Mouse (Mus musculus): ENCODE measurements at regions not wholly inside any gene's neighbourhood (a gene's known extent, or its start where the extent isn't known, plus 50 kb on each side); places are given as distances from the start of the nearest gene placed in this dataset.
A peak's percentile ranks its signal among the peaks of the same experiment; 100 is the strongest.

DNA sequence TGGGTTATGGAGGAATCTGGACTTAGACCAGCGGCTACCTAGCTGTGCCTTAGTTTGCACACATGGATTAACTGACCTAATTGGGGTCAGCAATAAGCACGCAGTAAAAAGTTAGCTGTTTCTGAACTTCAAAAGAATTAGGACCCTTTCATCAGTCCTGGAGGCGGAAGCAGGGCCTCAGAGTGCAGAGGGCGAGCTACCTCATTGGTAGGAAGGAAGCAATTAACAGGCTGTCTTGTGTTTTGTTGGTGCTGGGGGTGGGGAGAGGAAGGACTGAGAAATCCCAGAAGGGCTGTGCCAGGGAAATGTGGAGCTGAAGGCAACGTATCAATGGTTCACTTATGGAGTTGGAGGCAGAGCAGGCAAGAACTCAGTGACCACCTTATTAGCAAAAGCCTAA is 119.5 kb upstream of the Fndc3a start:
- Histone ChIP-seq H3K9ac (ENCODE audit: low read depth, low read length) (no peak overlapping the region), H3K27ac (no peak overlapping the region), H3K4me1 (ENCODE audit: control insufficient read depth, insufficient read depth, low read length) (no peaks in the 10 kb centered on the region), H3K4me3 (no peak overlapping the region), H3K27me3 (ENCODE audit: control insufficient read depth, insufficient read depth, low read length) (no peaks in the 10 kb centered on the region), H3K36me3 (ENCODE audit: control insufficient read depth, insufficient read depth, low read length) (no peaks in the 10 kb centered on the region), H3K79me2 (replicated peaks; ENCODE audit: control insufficient read depth, insufficient read depth, low read length) (no peaks in the 10 kb centered on the region)
- WGBS, result 44% methylated on average over 5 of the region's 5 CpGs
- intact Hi-C loops (cut with DNase I), result no loop called here
- TF ChIP-seq CTCF (IDR thresholded peaks at IDR 0.05) (no peak), POLR2A (IDR thresholded peaks at IDR 0.05; ENCODE audit: insufficient read depth, low read depth, low read length) (no peak)
- DNase-seq, result no peak

DNA sequence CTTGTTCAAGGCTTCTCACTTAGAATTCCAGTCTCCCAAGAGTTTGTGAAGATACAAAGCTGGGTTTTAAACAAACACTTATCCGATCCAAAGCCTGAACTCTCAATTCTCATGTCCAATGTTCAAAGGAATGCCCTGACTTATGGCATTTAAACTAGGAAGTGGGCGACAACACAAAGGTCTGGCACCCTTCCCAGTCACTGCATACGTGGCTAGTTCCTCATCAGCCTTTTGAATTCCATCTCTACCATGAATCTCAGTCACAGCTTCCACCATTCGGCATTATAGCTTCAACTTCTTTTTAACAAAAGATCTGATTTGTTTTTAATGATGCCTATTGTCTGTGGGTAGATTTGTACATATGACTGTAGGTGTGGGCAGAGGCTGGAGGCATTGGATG is 115.7 kb upstream of the Fndc3a start:
- no peaks in the 10 kb centered on the region for H3K36me3 ChIP-seq (ENCODE audit: control insufficient read depth, insufficient read depth, low read length)
- no peaks in the 10 kb centered on the region for H3K4me1 ChIP-seq (ENCODE audit: control insufficient read depth, insufficient read depth, low read length)
- peak in 1 of 2 experiments; percentile 11 for DNase-seq
- H3K27me3 ChIP-seq (ENCODE audit: control insufficient read depth, insufficient read depth, low read length), result no peaks in the 10 kb centered on the region
- H3K79me2 ChIP-seq (replicated peaks; ENCODE audit: control insufficient read depth, insufficient read depth, low read length), result no peaks in the 10 kb centered on the region
- no peak overlapping the region for H3K9ac ChIP-seq (ENCODE audit: low read depth, low read length)
- TF ChIP-seq EP300 (IDR thresholded peaks at IDR 0.05; ENCODE audit: insufficient read depth, low read depth, low read length), result no peak
- no peak for TF ChIP-seq POLR2A (IDR thresholded peaks at IDR 0.05; ENCODE audit: insufficient read depth, low read depth, low read length)
- TF ChIP-seq CTCF (IDR thresholded peaks at IDR 0.05), result no peak
- H3K4me3 ChIP-seq, result no peak overlapping the region
- intact Hi-C loops (cut with DNase I), result no loop called here
- no peak overlapping the region for H3K27ac ChIP-seq
- WGBS, result 32% methylated on average over 4 of the region's 4 CpGs

DNA sequence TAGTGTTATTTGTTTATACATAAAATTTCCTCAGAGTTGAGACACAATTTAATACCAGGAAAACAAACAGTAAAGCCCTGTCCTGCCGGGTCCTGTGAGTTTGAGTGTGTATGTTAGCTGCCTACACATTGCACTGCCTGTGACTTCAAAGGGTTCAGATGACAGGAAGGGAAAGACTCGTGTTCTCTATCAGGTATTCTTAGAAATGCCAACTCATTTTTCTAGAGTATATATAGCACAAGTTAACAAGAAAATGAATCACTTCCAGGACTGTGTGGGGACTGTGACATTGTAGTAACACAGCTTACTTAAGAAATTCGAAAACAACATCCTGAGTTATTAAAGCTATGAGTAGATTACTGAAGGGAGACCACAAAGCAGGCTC is 112.4 kb upstream of the Fndc3a start:
- no peaks in the 10 kb centered on the region for H3K27me3 ChIP-seq (ENCODE audit: control insufficient read depth, insufficient read depth, low read length)
- TF ChIP-seq EP300 (IDR thresholded peaks at IDR 0.05; ENCODE audit: insufficient read depth, low read depth, low read length), result no peak
- TF ChIP-seq CTCF (IDR thresholded peaks at IDR 0.05), result no peak
- TF ChIP-seq POLR2A (IDR thresholded peaks at IDR 0.05; ENCODE audit: insufficient read depth, low read depth, low read length), result no peak
- no peak overlapping the region for H3K27ac ChIP-seq
- no peaks in the 10 kb centered on the region for H3K79me2 ChIP-seq (replicated peaks; ENCODE audit: control insufficient read depth, insufficient read depth, low read length)
- WGBS, result 16% methylated on average over 3 of the region's 3 CpGs
- no peaks in the 10 kb centered on the region for H3K36me3 ChIP-seq (ENCODE audit: control insufficient read depth, insufficient read depth, low read length)
- no peak for DNase-seq
- intact Hi-C loops (cut with DNase I), result no loop called here
- H3K9ac ChIP-seq (ENCODE audit: low read depth, low read length), result no peak overlapping the region
- no peak overlapping the region for H3K4me3 ChIP-seq
- H3K4me1 ChIP-seq (ENCODE audit: control insufficient read depth, insufficient read depth, low read length), result no peaks in the 10 kb centered on the region

DNA sequence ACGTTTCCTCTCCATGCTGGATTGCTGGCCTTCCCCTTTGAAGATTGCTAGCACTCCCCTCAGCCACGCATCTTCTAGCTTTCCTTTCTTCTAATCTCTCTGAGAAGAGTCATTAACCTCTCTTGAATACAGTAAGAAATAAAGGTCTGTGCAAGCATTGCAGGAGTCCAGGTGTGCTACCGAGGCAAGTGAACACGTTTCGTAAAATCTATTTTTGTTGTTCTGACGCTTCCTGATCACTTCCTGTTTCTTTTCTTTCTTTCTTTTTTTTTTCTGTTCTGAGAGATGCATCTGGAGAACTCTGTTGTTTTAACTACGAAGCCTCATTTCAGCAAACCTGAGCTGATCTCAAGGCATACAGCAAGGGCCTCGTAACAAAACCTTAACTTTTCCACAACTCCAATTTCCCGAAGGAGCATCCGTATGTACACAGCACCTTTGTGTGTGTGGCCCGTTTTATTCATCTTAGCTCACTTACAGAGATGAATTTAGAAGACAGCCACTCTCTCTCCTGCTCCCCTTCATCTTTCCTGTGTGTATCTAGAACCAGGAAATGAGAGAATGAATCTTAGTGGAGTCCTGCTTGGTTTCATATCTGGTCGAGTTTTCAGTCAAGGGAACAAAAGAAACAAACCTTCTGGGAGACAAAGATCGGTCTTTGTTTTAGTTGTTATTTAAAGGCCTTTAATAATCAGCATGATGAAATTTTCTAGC is 111.9 kb upstream of the Fndc3a start:
- Histone ChIP-seq H3K36me3 (ENCODE audit: control insufficient read depth, insufficient read depth, low read length) (no peaks in the 10 kb centered on the region), H3K27ac (no peak overlapping the region), H3K27me3 (ENCODE audit: control insufficient read depth, insufficient read depth, low read length) (no peaks in the 10 kb centered on the region), H3K4me3 (no peak overlapping the region), H3K79me2 (replicated peaks; ENCODE audit: control insufficient read depth, insufficient read depth, low read length) (no peaks in the 10 kb centered on the region), H3K4me1 (ENCODE audit: control insufficient read depth, insufficient read depth, low read length) (no peaks in the 10 kb centered on the region), H3K9ac (ENCODE audit: low read depth, low read length) (no peak overlapping the region)
- TF ChIP-seq EP300 (IDR thresholded peaks at IDR 0.05; ENCODE audit: insufficient read depth, low read depth, low read length) (no peak), POLR2A (IDR thresholded peaks at IDR 0.05; ENCODE audit: insufficient read depth, low read depth, low read length) (no peak), CTCF (IDR thresholded peaks at IDR 0.05) (no peak)
- 52% methylated on average over 13 of the region's 13 CpGs for WGBS
- no peak for DNase-seq
- intact Hi-C loops (cut with DNase I), result no loop called here

DNA sequence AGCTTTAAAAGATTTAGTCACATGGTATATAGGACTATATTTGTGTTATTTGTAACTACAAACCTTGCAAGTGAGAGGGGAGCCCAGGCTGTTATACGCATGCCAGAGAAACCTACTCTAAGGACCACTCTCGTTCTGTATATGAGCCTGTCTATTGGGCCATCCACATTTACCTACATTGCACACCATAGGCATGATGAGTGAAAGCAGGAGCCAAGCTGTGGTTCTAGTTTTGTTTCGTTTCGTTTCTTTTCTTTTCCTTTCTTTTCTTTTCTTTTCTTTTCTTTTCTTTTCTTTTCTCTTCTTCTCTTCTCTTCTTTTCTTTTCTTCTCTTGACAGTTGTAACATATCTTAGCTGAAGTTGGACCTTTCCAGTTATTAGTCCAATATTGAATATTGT is 109.2 kb upstream of the Fndc3a start:
- 92% methylated on average over 4 of the region's 4 CpGs for WGBS
- no peaks in the 10 kb centered on the region for H3K79me2 ChIP-seq (replicated peaks; ENCODE audit: control insufficient read depth, insufficient read depth, low read length)
- no peak overlapping the region for H3K9ac ChIP-seq (ENCODE audit: low read depth, low read length)
- no peaks in the 10 kb centered on the region for H3K27me3 ChIP-seq (ENCODE audit: control insufficient read depth, insufficient read depth, low read length)
- H3K36me3 ChIP-seq (ENCODE audit: control insufficient read depth, insufficient read depth, low read length), result no peaks in the 10 kb centered on the region
- no peak overlapping the region for H3K27ac ChIP-seq
- H3K4me1 ChIP-seq (ENCODE audit: control insufficient read depth, insufficient read depth, low read length), result no peaks in the 10 kb centered on the region
- TF ChIP-seq EP300 (IDR thresholded peaks at IDR 0.05; ENCODE audit: insufficient read depth, low read depth, low read length) (no peak), CTCF (IDR thresholded peaks at IDR 0.05) (no peak), POLR2A (IDR thresholded peaks at IDR 0.05; ENCODE audit: insufficient read depth, low read depth, low read length) (no peak)
- intact Hi-C loops (cut with DNase I), result no loop called here
- H3K4me3 ChIP-seq, result no peak overlapping the region
- no peak for DNase-seq

DNA sequence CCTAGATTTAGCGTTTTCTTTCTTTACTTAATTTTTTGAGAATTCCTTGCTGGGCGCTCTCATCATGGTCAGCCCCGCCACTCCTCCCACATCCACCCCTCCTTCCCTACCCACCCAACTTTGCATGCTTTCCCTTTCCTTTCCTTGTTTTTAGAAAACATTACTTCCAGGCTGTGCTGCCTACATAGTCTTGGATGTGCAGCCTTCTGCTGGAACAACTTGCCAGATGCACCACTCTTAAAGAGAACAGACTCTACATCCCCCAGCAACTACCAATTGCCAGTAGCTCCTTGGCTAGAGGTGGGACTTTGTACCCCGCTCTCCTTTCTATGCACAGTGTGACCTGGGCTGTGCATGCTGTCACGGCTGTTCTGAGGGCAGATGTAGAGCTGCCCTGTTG is 108.0 kb upstream of the Fndc3a start:
- TF ChIP-seq EP300 (IDR thresholded peaks at IDR 0.05; ENCODE audit: insufficient read depth, low read depth, low read length) (no peak), CTCF (IDR thresholded peaks at IDR 0.05) (no peak), POLR2A (IDR thresholded peaks at IDR 0.05; ENCODE audit: insufficient read depth, low read depth, low read length) (no peak)
- Histone ChIP-seq H3K9ac (ENCODE audit: low read depth, low read length) (no peak overlapping the region), H3K36me3 (ENCODE audit: control insufficient read depth, insufficient read depth, low read length) (no peaks in the 10 kb centered on the region), H3K27me3 (ENCODE audit: control insufficient read depth, insufficient read depth, low read length) (no peaks in the 10 kb centered on the region), H3K27ac (no peak overlapping the region), H3K79me2 (replicated peaks; ENCODE audit: control insufficient read depth, insufficient read depth, low read length) (no peaks in the 10 kb centered on the region), H3K4me1 (ENCODE audit: control insufficient read depth, insufficient read depth, low read length) (no peaks in the 10 kb centered on the region), H3K4me3 (no peak overlapping the region)
- 87% methylated on average over 5 of the region's 5 CpGs for WGBS
- no peak for DNase-seq
- intact Hi-C loops (cut with DNase I), result no loop called here

Data from heart, adult 2 months (tissue).